Mouse (Mus musculus): Measurements from ENCODE around the gene Bub1b. TPM values are rescaled to one million over a fixed set of nuclear protein-coding genes. Genes with fewer than 3 reads are reported as not detected.

Bub1b gene
- polyA plus RNA-seq, 1 experiment from 2014 or later: 4.1 TPM

DNA sequence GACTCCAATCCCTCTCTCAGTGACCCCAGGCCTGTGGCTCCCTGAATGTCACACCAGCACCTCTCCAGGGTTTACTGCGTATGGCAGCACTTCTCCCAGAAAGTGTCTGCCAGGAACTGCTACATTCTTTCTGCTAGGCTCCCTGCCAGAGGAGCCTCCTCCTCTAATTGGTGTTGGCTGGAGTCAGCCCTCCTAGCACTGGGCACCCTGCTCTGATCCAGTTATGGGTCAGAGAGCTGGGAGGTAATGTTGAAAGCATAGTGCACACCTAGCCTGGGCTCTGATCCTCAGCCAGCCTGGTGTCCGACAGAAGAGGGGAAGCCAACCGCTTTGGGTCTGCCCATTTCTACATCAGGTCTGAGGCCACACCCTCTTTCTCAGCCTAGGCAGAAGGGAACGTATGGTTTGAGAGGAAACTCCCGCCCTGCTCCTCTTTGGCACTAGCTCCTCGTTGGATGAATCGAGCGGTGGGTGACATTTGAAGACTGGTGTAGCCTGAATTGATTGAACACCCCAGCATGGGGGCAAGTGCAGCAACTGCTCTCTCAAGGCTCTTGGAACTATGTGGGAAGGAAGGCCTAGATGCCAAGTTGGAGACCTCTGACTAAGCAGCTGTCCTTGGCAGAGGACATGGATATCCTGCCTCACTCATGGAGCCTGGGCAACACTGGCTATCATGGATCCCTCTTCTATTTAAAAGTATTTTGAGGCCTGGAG lies 84.7 kb downstream of the Bub1b start:
- Histone ChIP-seq H3K27ac (ENCODE audit: low read length) (no peak overlapping the region), H3K4me2 (replicated peaks; ENCODE audit: low read depth, low read length) (no peak overlapping the region), H3K27me3 (replicated peaks; ENCODE audit: insufficient read depth, low read length) (peaks cover 2% of the 10 kb centered on the region; the same call in 1 of the 2 replicates), H3K36me3 (ENCODE audit: insufficient read depth, low read length) (no peaks in the 10 kb centered on the region), H3K9me3 (ENCODE audit: low read length) (no peaks in the 10 kb centered on the region), H3K9ac (replicated peaks; ENCODE audit: low read depth) (no peak overlapping the region), H3K4me1 (ENCODE audit: insufficient read depth, low read depth, low read length) (peaks cover 3% of the 10 kb centered on the region; the same call in 1 of the 2 replicates), H3K4me3 (ENCODE audit: low read depth, low read length) (no peak overlapping the region)
- DNase-seq (ENCODE audit: low spot score) (no peak), ATAC-seq (0 out of 2 replicates have a peak, but pooled peaks have one; percentile 11)
- 36% methylated on average over 8 of the region's 8 CpGs for WGBS
- TF ChIP-seq EP300 (IDR thresholded peaks at IDR 0.05) (no peak), CTCF (IDR thresholded peaks at IDR 0.05) (no peak)

DNA sequence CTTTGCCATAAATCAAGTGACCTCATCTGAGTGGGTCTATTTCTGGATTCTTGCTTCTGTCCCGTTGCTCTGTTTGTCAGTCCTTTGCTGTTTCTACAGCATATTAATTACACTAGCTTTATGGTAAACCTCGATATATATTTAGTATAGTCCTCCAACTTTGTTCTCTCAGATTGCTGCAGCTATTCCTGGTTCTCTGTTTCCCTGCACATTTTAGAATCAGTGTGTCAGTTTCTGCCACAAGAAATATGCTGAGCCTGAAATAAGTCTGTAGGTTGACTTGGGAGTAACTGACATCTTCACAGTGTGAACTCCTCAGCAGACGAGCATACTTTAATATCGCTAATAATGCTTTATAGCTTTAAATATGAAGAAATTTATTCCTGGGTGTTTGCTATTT lies 87.1 kb downstream of the Bub1b start:
- H3K27ac ChIP-seq (ENCODE audit: low read length): no peak overlapping the region
- TF ChIP-seq EP300 (IDR thresholded peaks at IDR 0.05): no peak
- TF ChIP-seq CTCF (IDR thresholded peaks at IDR 0.05): no peak
- H3K36me3 ChIP-seq (ENCODE audit: insufficient read depth, low read length): no peaks in the 10 kb centered on the region
- H3K9ac ChIP-seq (replicated peaks; ENCODE audit: low read depth): no peak overlapping the region
- H3K27me3 ChIP-seq (replicated peaks; ENCODE audit: insufficient read depth, low read length): no peaks in the 10 kb centered on the region
- H3K4me3 ChIP-seq (ENCODE audit: low read depth, low read length): no peak overlapping the region
- DNase-seq (ENCODE audit: low spot score) (no peak), ATAC-seq (no peak)
- no peaks in the 10 kb centered on the region for H3K9me3 ChIP-seq (ENCODE audit: low read length)
- 74% methylated on average over 4 of the region's 4 CpGs for WGBS
- 0 out of 2 replicates have a peak, but pooled peaks cover 3% of the 10 kb centered on the region for H3K4me1 ChIP-seq (ENCODE audit: insufficient read depth, low read depth, low read length)
- no peak overlapping the region for H3K4me2 ChIP-seq (replicated peaks; ENCODE audit: low read depth, low read length)

DNA sequence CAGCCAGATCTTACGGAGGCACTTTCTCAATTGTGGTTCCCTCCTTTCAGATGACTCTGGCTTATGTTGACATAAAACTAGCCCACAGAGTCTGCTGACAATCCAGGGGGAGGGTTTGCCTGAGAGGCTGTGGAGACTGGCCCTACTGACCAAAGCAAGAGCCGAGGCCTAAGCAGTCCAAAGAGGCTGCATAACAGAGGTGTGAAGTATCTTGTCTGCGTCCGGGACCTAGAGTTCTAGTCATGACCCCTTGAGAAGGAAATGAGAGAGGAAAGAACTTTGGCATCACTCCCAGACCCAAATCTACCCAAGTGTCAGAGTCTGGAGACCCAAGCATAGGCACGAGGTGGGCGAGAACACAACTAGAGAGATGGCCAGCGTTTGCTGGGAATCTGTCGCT lies 88.7 kb downstream of the Bub1b start:
- H3K36me3 ChIP-seq (ENCODE audit: insufficient read depth, low read length): no peaks in the 10 kb centered on the region
- H3K9me3 ChIP-seq (ENCODE audit: low read length): no peaks in the 10 kb centered on the region
- H3K4me3 ChIP-seq (ENCODE audit: low read depth, low read length): no peak overlapping the region
- no peak for DNase-seq (ENCODE audit: low spot score)
- ATAC-seq: no peak
- no peak overlapping the region for H3K9ac ChIP-seq (replicated peaks; ENCODE audit: low read depth)
- H3K27me3 ChIP-seq (replicated peaks; ENCODE audit: insufficient read depth, low read length): no peaks in the 10 kb centered on the region
- no peaks in the 10 kb centered on the region for H3K4me1 ChIP-seq (ENCODE audit: insufficient read depth, low read depth, low read length)
- no peak overlapping the region for H3K4me2 ChIP-seq (replicated peaks; ENCODE audit: low read depth, low read length)
- 34% methylated on average over 8 of the region's 8 CpGs for WGBS
- no peak overlapping the region for H3K27ac ChIP-seq (ENCODE audit: low read length)
- TF ChIP-seq CTCF (IDR thresholded peaks at IDR 0.05) (no peak), EP300 (IDR thresholded peaks at IDR 0.05) (no peak)

DNA sequence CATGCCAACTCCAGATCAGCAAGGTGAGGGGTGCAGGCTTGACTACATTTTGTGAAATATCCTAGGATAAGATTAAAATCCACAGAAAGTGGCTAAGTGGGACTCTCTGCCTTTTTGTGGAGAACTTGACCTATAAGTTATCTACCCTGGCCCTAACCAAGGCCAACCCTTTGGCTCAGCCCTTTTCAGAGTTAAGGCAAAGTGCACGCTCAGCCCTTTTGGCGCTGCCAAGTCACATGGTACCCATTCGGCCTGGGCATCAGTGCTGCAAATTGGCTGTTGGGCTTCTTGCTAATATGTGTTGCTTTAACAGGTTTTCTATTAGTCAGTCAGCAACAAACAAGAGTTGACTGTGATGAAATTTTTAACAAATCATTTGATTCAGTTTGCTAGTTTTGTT lies 89.8 kb downstream of the Bub1b start:
- Histone ChIP-seq H3K4me1 (ENCODE audit: insufficient read depth, low read depth, low read length) (no peaks in the 10 kb centered on the region), H3K27me3 (replicated peaks; ENCODE audit: insufficient read depth, low read length) (no peaks in the 10 kb centered on the region), H3K36me3 (ENCODE audit: insufficient read depth, low read length) (no peaks in the 10 kb centered on the region), H3K4me2 (replicated peaks; ENCODE audit: low read depth, low read length) (no peak overlapping the region), H3K27ac (ENCODE audit: low read length) (no peak overlapping the region), H3K4me3 (ENCODE audit: low read depth, low read length) (no peak overlapping the region), H3K9me3 (ENCODE audit: low read length) (no peaks in the 10 kb centered on the region), H3K9ac (replicated peaks; ENCODE audit: low read depth) (no peak overlapping the region)
- ATAC-seq (no peak), DNase-seq (ENCODE audit: low spot score) (no peak)
- WGBS: 90% methylated on average over 3 of the region's 3 CpGs
- no peak for TF ChIP-seq CTCF (IDR thresholded peaks at IDR 0.05)
- no peak for TF ChIP-seq EP300 (IDR thresholded peaks at IDR 0.05)

DNA sequence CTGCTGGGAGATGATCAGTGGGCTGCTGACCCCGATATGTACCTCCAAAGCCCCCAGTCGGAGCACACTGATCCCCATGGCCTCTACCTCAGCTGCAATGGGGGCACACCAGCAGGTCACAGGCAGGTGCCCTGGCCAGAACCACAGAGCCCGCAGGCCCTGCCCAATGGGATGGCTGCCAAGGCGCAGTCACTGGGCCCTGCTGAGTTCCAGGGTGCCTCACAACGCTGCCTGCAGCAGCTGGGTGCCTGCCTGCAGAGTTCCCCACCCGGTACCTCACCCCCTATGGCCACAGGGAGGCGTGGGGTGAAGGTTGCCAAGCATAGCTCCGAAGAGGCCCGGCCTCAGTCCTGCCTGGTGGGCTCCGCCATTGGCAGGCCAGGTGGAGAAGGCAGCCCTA lies 91.9 kb downstream of the Bub1b start:
- DNase-seq (ENCODE audit: low spot score) (no peak), ATAC-seq (no peak)
- Histone ChIP-seq H3K4me2 (replicated peaks; ENCODE audit: low read depth, low read length) (no peak overlapping the region), H3K27ac (ENCODE audit: low read length) (no peak overlapping the region), H3K4me1 (ENCODE audit: insufficient read depth, low read depth, low read length) (no peaks in the 10 kb centered on the region), H3K4me3 (ENCODE audit: low read depth, low read length) (no peak overlapping the region), H3K36me3 (ENCODE audit: insufficient read depth, low read length) (no peaks in the 10 kb centered on the region), H3K9ac (replicated peaks; ENCODE audit: low read depth) (no peak overlapping the region), H3K27me3 (replicated peaks; ENCODE audit: insufficient read depth, low read length) (no peaks in the 10 kb centered on the region), H3K9me3 (ENCODE audit: low read length) (no peaks in the 10 kb centered on the region)
- 67% methylated on average over 10 of the region's 10 CpGs for WGBS
- TF ChIP-seq CTCF (IDR thresholded peaks at IDR 0.05) (no peak), EP300 (IDR thresholded peaks at IDR 0.05) (no peak)

Other genes starting within 250 kb of the Bub1b start
- gene Gpr176, start 224.8 kb upstream of the Bub1b start, polyA plus RNA-seq (2015; fragmentation: Nextera tagmentation; extraction: Ambion mirVana): 0.18 and 0.26 TPM in 2 replicates
- 5.2 and 6.2 TPM in 2 replicates for gene Eif2ak4, start 209.6 kb upstream of the Bub1b start, polyA plus RNA-seq (2015; fragmentation: Nextera tagmentation; extraction: Ambion mirVana)
- 275 and 277 TPM in 2 replicates for gene Srp14, start 118.5 kb upstream of the Bub1b start, polyA plus RNA-seq (2015; fragmentation: Nextera tagmentation; extraction: Ambion mirVana)
- gene Bmf, start 48.5 kb upstream of the Bub1b start, polyA plus RNA-seq (2015; fragmentation: Nextera tagmentation; extraction: Ambion mirVana): 7.3 and 9.8 TPM in 2 replicates
- gene Pak6, start 65.1 kb downstream of the Bub1b start, polyA plus RNA-seq (2015; fragmentation: Nextera tagmentation; extraction: Ambion mirVana): 1.1 and 2.0 TPM in 2 replicates
- gene Ankrd63, start 105.8 kb downstream of the Bub1b start, polyA plus RNA-seq (2015; fragmentation: Nextera tagmentation; extraction: Ambion mirVana): 0.02 and 0.05 TPM in 2 replicates
- gene Plcb2, start 130.2 kb downstream of the Bub1b start, polyA plus RNA-seq (2015; fragmentation: Nextera tagmentation; extraction: Ambion mirVana): 1.6 TPM in 2 replicates
- gene Inafm2, start 147.5 kb downstream of the Bub1b start, polyA plus RNA-seq (2015; fragmentation: Nextera tagmentation; extraction: Ambion mirVana): 34.5 and 35.9 TPM in 2 replicates
- 4.3 and 4.7 TPM in 2 replicates for gene Ccdc9b, start 164.4 kb downstream of the Bub1b start, polyA plus RNA-seq (2015; fragmentation: Nextera tagmentation; extraction: Ambion mirVana)
- 11.9 and 13.6 TPM in 2 replicates for gene Phgr1, start 174.6 kb downstream of the Bub1b start, polyA plus RNA-seq (2015; fragmentation: Nextera tagmentation; extraction: Ambion mirVana)
- 0.95 and 1.1 TPM in 2 replicates for gene Disp2, start 181.5 kb downstream of the Bub1b start, polyA plus RNA-seq (2015; fragmentation: Nextera tagmentation; extraction: Ambion mirVana)
- gene Knstrn, start 215.8 kb downstream of the Bub1b start, polyA plus RNA-seq (2015; fragmentation: Nextera tagmentation; extraction: Ambion mirVana): 4.9 and 9.0 TPM in 2 replicates

Measured in lung, postnatal 0 days (tissue).